Mouse (Mus musculus) hindbrain, embryonic 16.5 days (tissue): ENCODE data around the gene Asns. TPM values are rescaled to one million over a fixed set of nuclear protein-coding genes. Genes with fewer than 3 reads are reported as not detected.

Experiments used
- ATAC-seq: fragments of 200-750 bp; cut with Nextera tagmentation; 2 replicates; pipeline ENCODE4 v1.8.0; 2017; ENCODE audit warnings: moderate TSS enrichment, moderate library complexity
- H3K27ac ChIP-seq: fragments of 300-500 bp; sonication (generic); 2 replicates; pipeline ENCODE4 v1.5.1; 2014; ENCODE audit warnings: low read depth, mild to moderate bottlenecking, control low read depth, low read length, moderate library complexity
- H3K27me3 ChIP-seq: fragments of 300-500 bp; sonication (generic); replicated peaks from 2 replicates; pipeline ENCODE4 v1.6.1; 2014; ENCODE audit warnings: low read length; ENCODE audit not compliant: control insufficient read depth, insufficient read depth
- H3K36me3 ChIP-seq: fragments of 300-500 bp; sonication (generic); 2 replicates; pipeline ENCODE4 v1.6.1; 2014; ENCODE audit warnings: mild to moderate bottlenecking, low read length, moderate library complexity, mixed read lengths; ENCODE audit not compliant: control insufficient read depth, insufficient read depth
- H3K4me1 ChIP-seq: fragments of 300-500 bp; sonication (generic); 2 replicates; pipeline ENCODE4 v1.6.1; 2014; ENCODE audit warnings: low read depth, low read length; ENCODE audit not compliant: control insufficient read depth, insufficient read depth
- H3K4me2 ChIP-seq: fragments of 300-500 bp; sonication (generic); 2 replicates; pipeline ENCODE4 v1.6.1; 2014; ENCODE audit warnings: mild to moderate bottlenecking, low read length, control low read depth, moderate library complexity
- H3K4me3 ChIP-seq: fragments of 300-500 bp; sonication (generic); 2 replicates; pipeline ENCODE4 v1.5.1; 2014; ENCODE audit warnings: mild to moderate bottlenecking, low read length, control low read depth, moderate library complexity
- H3K9ac ChIP-seq: fragments of 300-500 bp; sonication (generic); 2 replicates; pipeline ENCODE4 v1.6.1; 2014; ENCODE audit warnings: low read depth, mild to moderate bottlenecking, control low read depth, low read length, moderate library complexity
- H3K9me3 ChIP-seq: fragments of 300-500 bp; sonication (generic); 2 replicates; pipeline ENCODE4 v1.6.1; 2014; ENCODE audit warnings: mild to moderate bottlenecking, low read length, moderate library complexity; ENCODE audit not compliant: control insufficient read depth
- WGBS: fragments of 180-500 bp; shearing (Covaris S2); extraction: QIAGEN DNeasy Blood & Tissue Kit; methylation state at CpG from one replicate; pipeline ENCODE4 v1.1.7; 2014; 5-methylcytosine and 5-hydroxymethylcytosine counted together
- polyA plus RNA-seq: library from polyadenylated mRNA; unstranded; fragments of >200 nt; fragmentation: Nextera tagmentation; extraction: Ambion mirVana; gene quantifications from 2 replicates; pipeline ENCODE4 v1.2.1, GENCODE M21; 2015

Asns gene
- polyA plus RNA-seq, result 118 and 131 TPM in 2 replicates

DNA sequence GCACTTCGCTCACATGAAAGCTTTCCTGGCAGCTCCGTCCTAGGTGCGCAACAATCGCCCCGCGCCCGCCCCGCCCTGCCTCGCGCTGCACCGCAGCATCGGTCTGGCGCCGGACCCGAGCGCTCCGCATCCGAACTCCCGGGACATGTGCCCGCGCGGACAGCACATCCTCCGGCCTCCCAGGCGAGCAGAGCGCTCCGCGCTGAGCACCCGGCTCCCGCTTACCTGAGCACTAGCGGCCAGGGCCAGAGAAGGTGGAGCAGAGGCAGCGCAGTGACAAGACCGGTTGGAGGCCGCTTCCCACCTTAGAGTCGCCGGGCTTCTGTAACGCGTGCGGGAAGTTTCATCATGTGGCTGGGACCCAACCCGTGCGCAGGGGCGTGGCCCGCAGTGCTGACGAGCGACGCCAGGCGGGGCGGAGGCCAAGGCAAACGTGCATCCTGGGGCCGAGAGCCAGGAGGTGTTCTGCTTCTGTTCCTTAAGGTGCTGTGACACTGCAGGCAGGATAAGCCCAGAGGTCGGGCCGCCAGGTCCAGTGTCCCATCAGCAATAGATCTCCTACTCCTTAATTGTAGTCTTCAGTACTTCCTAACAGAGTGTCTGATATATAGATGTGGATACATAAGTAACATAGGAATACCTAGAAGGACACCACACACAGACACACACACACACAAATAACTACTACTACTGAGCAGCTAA is at the start of gene Asns:
Gene Asns, minus strand, starts transcription at position 371 of the 702 bp plus-strand sequence.
- Histone ChIP-seq H3K4me1 (peaks cover 3% of the 10 kb centered on the region; the same call in 1 of the 2 replicates), H3K9ac (peak within 1 kb of the TSS; percentile 81), H3K9me3 (no peaks in the 10 kb centered on the region), H3K27me3 (no peaks in the 10 kb centered on the region; the same call in 1 of the 2 replicates), H3K4me2 (peak within 1 kb of the TSS; percentile 87), H3K27ac (peak within 1 kb of the TSS; percentile 72), H3K4me3 (peak within 1 kb of the TSS; percentile 88), H3K36me3 (no peaks in the 10 kb centered on the region)
- peak; percentile 98 for ATAC-seq
- under 1% methylated on average over 46 of the region's 51 CpGs for whole genome bisulfite sequencing

GRCm38 (mm10) chr6:7741721-7742120 is 48.7 kb upstream of the Asns start:
- no peak overlapping the region for H3K4me2 ChIP-seq
- ATAC-seq, result no peak
- no peaks in the 10 kb centered on the region for H3K36me3 ChIP-seq
- no peak overlapping the region for H3K4me3 ChIP-seq
- H3K9ac ChIP-seq, result no peak overlapping the region
- H3K27me3 ChIP-seq, result no peaks in the 10 kb centered on the region
- WGBS, result 78% methylated on average over 3 of the region's 3 CpGs
- no peak overlapping the region for H3K27ac ChIP-seq
- no peaks in the 10 kb centered on the region for H3K4me1 ChIP-seq
- H3K9me3 ChIP-seq, result no peaks in the 10 kb centered on the region

GRCm38 (mm10) chr6:7737842-7738241 is 44.8 kb upstream of the Asns start:
- no peak for ATAC-seq
- Histone ChIP-seq H3K36me3 (no peaks in the 10 kb centered on the region), H3K4me2 (no peak overlapping the region), H3K9ac (no peak overlapping the region), H3K9me3 (no peaks in the 10 kb centered on the region), H3K4me3 (no peak overlapping the region), H3K27me3 (no peaks in the 10 kb centered on the region), H3K4me1 (no peaks in the 10 kb centered on the region), H3K27ac (no peak overlapping the region)
- 93% methylated on average over 2 of the region's 2 CpGs for WGBS

- Histone ChIP-seq H3K27ac (no peak overlapping the region), H3K4me2 (no peak overlapping the region), H3K4me1 (no peaks in the 10 kb centered on the region), H3K36me3 (no peaks in the 10 kb centered on the region), H3K27me3 (no peaks in the 10 kb centered on the region), H3K4me3 (no peak overlapping the region), H3K9me3 (no peaks in the 10 kb centered on the region), H3K9ac (no peak overlapping the region)
- ATAC-seq, result peak; percentile 88
- whole genome bisulfite sequencing, result 41% methylated on average over 12 of the region's 12 CpGs
These were observed 40.0 kb upstream of the Asns start for GRCm38 (mm10) chr6:7732754-7733708.

DNA sequence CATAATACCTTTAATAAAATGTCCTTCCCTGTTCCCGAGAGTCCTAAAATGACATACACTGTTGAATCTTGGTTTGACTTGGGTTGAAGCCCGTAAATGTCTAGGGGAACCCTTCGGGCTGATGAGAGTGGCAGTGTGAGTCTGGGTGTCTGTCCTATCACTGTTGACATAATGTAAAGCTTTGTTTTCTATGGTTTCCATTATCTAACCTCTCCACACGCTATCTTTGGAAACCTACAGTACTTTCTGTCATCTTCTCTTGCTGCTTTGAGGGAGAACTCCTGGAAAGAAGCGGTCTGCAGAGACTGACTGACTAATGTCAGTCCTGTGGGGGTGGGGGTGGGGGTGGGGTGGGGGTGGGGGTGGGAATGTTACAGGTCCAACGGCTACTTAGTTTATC is 39.0 kb upstream of the Asns start:
- WGBS, result 96% methylated on average over 6 of the region's 6 CpGs
- Histone ChIP-seq H3K4me1 (no peaks in the 10 kb centered on the region), H3K4me2 (no peak overlapping the region), H3K27me3 (no peaks in the 10 kb centered on the region), H3K9me3 (no peaks in the 10 kb centered on the region), H3K36me3 (no peaks in the 10 kb centered on the region), H3K9ac (no peak overlapping the region), H3K27ac (no peak overlapping the region), H3K4me3 (no peak overlapping the region)
- ATAC-seq, result no peak

GRCm38 (mm10) chr6:7729128-7729527 is 36.1 kb upstream of the Asns start:
- no peaks in the 10 kb centered on the region for H3K9me3 ChIP-seq
- no peaks in the 10 kb centered on the region for H3K4me1 ChIP-seq
- H3K36me3 ChIP-seq, result no peaks in the 10 kb centered on the region
- H3K27ac ChIP-seq, result no peak overlapping the region
- no peak overlapping the region for H3K4me2 ChIP-seq
- ATAC-seq, result no peak
- WGBS, result 78% methylated on average over 2 of the region's 2 CpGs
- H3K9ac ChIP-seq, result no peak overlapping the region
- no peak overlapping the region for H3K4me3 ChIP-seq
- H3K27me3 ChIP-seq, result no peaks in the 10 kb centered on the region

- ATAC-seq, result no peak
- Histone ChIP-seq H3K9me3 (no peaks in the 10 kb centered on the region), H3K27ac (no peak overlapping the region), H3K4me1 (no peaks in the 10 kb centered on the region), H3K27me3 (no peaks in the 10 kb centered on the region), H3K4me3 (no peak overlapping the region), H3K36me3 (no peaks in the 10 kb centered on the region), H3K4me2 (no peak overlapping the region), H3K9ac (no peak overlapping the region)
- WGBS, result 93% methylated on average over 5 of the region's 5 CpGs
These were observed 35.2 kb upstream of the Asns start for GRCm38 (mm10) chr6:7728241-7728640.

DNA sequence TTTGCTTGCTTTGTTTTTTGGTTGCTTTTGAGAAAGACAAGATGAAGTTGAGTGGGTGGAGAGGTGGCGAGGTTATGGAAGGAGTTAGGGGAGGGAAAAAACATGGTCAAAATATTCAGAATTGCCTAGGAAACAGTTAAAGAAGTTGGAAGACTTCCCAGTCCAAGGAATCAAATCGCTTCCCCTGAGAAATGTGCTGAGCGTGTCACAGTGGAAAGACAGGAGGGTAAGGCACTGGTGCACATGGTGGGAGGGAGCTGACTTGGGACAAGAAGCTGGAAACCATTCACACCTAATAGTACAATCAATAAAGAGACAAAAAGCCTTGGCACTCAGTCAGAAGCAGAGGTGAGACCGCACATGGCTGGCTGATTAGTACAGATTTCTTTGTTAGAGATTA is 23.2 kb upstream of the Asns start:
- no peak overlapping the region for H3K27ac ChIP-seq
- 44% methylated on average over 4 of the region's 4 CpGs for WGBS

DNA sequence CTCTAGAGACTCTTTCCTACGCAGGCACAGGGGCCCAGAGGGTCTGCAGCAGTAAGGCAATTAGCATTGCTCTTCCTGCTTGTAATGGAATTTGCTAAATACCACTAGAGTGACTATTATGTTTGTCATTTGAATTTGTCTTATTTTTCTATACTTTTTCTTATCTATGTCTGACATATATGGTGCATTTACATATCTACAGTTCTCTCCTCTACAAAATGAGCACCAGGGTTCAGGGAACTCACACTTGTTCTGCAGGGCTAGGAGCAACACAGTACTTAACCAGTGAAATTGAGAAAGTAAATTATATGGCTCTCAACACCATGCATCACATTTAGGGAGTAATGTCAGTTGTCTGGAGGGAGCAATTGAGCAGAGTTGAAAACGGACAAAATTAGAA is 21.2 kb upstream of the Asns start:
- H3K4me2 ChIP-seq, result no peak overlapping the region
- 57% methylated on average over 2 of the region's 2 CpGs for WGBS
- no peak overlapping the region for H3K9ac ChIP-seq
- no peak overlapping the region for H3K4me3 ChIP-seq
- no peak for ATAC-seq
- H3K27ac ChIP-seq, result no peak overlapping the region
- H3K27me3 ChIP-seq, result no peaks in the 10 kb centered on the region
- no peaks in the 10 kb centered on the region for H3K36me3 ChIP-seq
- no peaks in the 10 kb centered on the region for H3K4me1 ChIP-seq
- no peaks in the 10 kb centered on the region for H3K9me3 ChIP-seq

More for the DNA sequence above, 23.2 kb upstream of the Asns start:
- H3K27me3 ChIP-seq, result no peaks in the 10 kb centered on the region
- no peaks in the 10 kb centered on the region for H3K4me1 ChIP-seq
- no peaks in the 10 kb centered on the region for H3K9me3 ChIP-seq
- no peak for ATAC-seq
- no peaks in the 10 kb centered on the region for H3K36me3 ChIP-seq
- no peak overlapping the region for H3K4me3 ChIP-seq
- H3K4me2 ChIP-seq, result no peak overlapping the region
- H3K9ac ChIP-seq, result no peak overlapping the region
